Mouse (Mus musculus) retina, postnatal 7 days (tissue): ENCODE data around the gene Ropn1l.

Source experiments
- DNase-seq: peaks from one replicate; pipeline ENCODE4 v3.0.0-alpha.2; 2012; ENCODE audit warnings: low read depth, low spot score

Ropn1l gene

GRCm38 (mm10) chr15:31453098-31453916, at the start of gene Ropn1l:
Gene Ropn1l (minus strand): TSS chr15:31453737.
- DNase-seq = peak; percentile 81

- DNase-seq = no peak
Observed at GRCm38 (mm10) chr15:31502996-31503395, 49.5 kb upstream of the Ropn1l start.

GRCm38 (mm10) chr15:31502313-31502712, 48.8 kb upstream of the Ropn1l start:
- DNase-seq = no peak

- DNase-seq = no peak
Observed at GRCm38 (mm10) chr15:31494803-31495202, 41.3 kb upstream of the Ropn1l start.

- DNase-seq = no peak
Observed at GRCm38 (mm10) chr15:31494310-31494709, 40.8 kb upstream of the Ropn1l start.

- DNase-seq = no peak
Observed at GRCm38 (mm10) chr15:31487407-31487806, 33.9 kb upstream of the Ropn1l start.

- DNase-seq = no peak
Observed at GRCm38 (mm10) chr15:31476678-31477077, 23.1 kb upstream of the Ropn1l start.

GRCm38 (mm10) chr15:31472645-31473574, 19.4 kb upstream of the Ropn1l start:
- no peak for DNase-seq

GRCm38 (mm10) chr15:31471529-31471928, 18.0 kb upstream of the Ropn1l start:
- no peak for DNase-seq

GRCm38 (mm10) chr15:31469497-31469896, 16.0 kb upstream of the Ropn1l start:
- no peak for DNase-seq

- no peak for DNase-seq
Observed at GRCm38 (mm10) chr15:31468806-31469205, 15.3 kb upstream of the Ropn1l start.

- DNase-seq = no peak
Observed at GRCm38 (mm10) chr15:31466749-31467148, 13.2 kb upstream of the Ropn1l start.

- DNase-seq = no peak
Observed at GRCm38 (mm10) chr15:31466295-31466694, 12.8 kb upstream of the Ropn1l start.

- DNase-seq = no peak
Observed at GRCm38 (mm10) chr15:31465806-31466205, 12.3 kb upstream of the Ropn1l start.

GRCm38 (mm10) chr15:31460571-31460970, 7.0 kb upstream of the Ropn1l start:
- no peak for DNase-seq

GRCm38 (mm10) chr15:31458081-31458480, 4.5 kb upstream of the Ropn1l start:
- DNase-seq = no peak

GRCm38 (mm10) chr15:31456381-31456780, 2.8 kb upstream of the Ropn1l start:
- DNase-seq = no peak

- DNase-seq = no peak
Observed at GRCm38 (mm10) chr15:31454861-31455295, 1.3 kb upstream of the Ropn1l start.

GRCm38 (mm10) chr15:31454096-31454860, 741 bp upstream of the Ropn1l start:
- no peak for DNase-seq

GRCm38 (mm10) chr15:31452336-31453097, 1.0 kb downstream of the Ropn1l start:
- DNase-seq = no peak

- DNase-seq = no peak
Observed at GRCm38 (mm10) chr15:31449772-31450171, 3.8 kb downstream of the Ropn1l start.
